Mouse (Mus musculus): ENCODE measurements around the gene Slc38a2.

Gene Slc38a2

GRCm38 (mm10) chr15:96717181-96717580 is 17.7 kb upstream of the Slc38a2 start:
- DNase-seq = no peak

GRCm38 (mm10) chr15:96716371-96716770 is 16.8 kb upstream of the Slc38a2 start:
- no peak for DNase-seq

GRCm38 (mm10) chr15:96715692-96716080 is 16.2 kb upstream of the Slc38a2 start:
- no peak for DNase-seq

GRCm38 (mm10) chr15:96715079-96715691 is 15.7 kb upstream of the Slc38a2 start:
- DNase-seq = no peak

GRCm38 (mm10) chr15:96714676-96715016 is 15.1 kb upstream of the Slc38a2 start:
- DNase-seq = no peak

GRCm38 (mm10) chr15:96713758-96714675 is 14.5 kb upstream of the Slc38a2 start:
- no peak for DNase-seq

- no peak for DNase-seq
Measured at GRCm38 (mm10) chr15:96712338-96712737, 12.8 kb upstream of the Slc38a2 start.

GRCm38 (mm10) chr15:96711664-96712063 is 12.1 kb upstream of the Slc38a2 start:
- DNase-seq = no peak

- no peak for DNase-seq
Measured at GRCm38 (mm10) chr15:96710352-96711114, 11.0 kb upstream of the Slc38a2 start.

GRCm38 (mm10) chr15:96709491-96710351 is 10.2 kb upstream of the Slc38a2 start:
- peak; percentile 98 for DNase-seq

GRCm38 (mm10) chr15:96708976-96709490 is 9.5 kb upstream of the Slc38a2 start:
- DNase-seq = peak; percentile 39

- no peak for DNase-seq
Measured at GRCm38 (mm10) chr15:96708428-96708827, 8.9 kb upstream of the Slc38a2 start.

GRCm38 (mm10) chr15:96707936-96708335 is 8.4 kb upstream of the Slc38a2 start:
- DNase-seq = no peak

GRCm38 (mm10) chr15:96702466-96703031 is 3.0 kb upstream of the Slc38a2 start:
- DNase-seq = no peak

- DNase-seq = no peak
Measured at GRCm38 (mm10) chr15:96700766-96701165, 1.2 kb upstream of the Slc38a2 start.

- peak; percentile 92 for DNase-seq
Measured at GRCm38 (mm10) chr15:96698658-96699448, 677 bp downstream of the Slc38a2 start.

- DNase-seq = no peak
Measured at GRCm38 (mm10) chr15:96697901-96698657, 1.5 kb downstream of the Slc38a2 start.

- DNase-seq = no peak
Measured at GRCm38 (mm10) chr15:96696486-96697284, 2.8 kb downstream of the Slc38a2 start.
